Mouse (Mus musculus): ENCODE data around the gene Zranb1.
A peak's percentile ranks its signal among the peaks of the same experiment; 100 is the strongest.

The Zranb1 gene

GRCm38 (mm10) chr7:132930055-132930454 lies 887 bp upstream of the Zranb1 start:
- DNase-seq (ENCODE audit: low spot score) = no peak

- peak; percentile 35 for DNase-seq (ENCODE audit: low spot score)
Observed at GRCm38 (mm10) chr7:132931560-132932351, 814 bp downstream of the Zranb1 start.

DNA sequence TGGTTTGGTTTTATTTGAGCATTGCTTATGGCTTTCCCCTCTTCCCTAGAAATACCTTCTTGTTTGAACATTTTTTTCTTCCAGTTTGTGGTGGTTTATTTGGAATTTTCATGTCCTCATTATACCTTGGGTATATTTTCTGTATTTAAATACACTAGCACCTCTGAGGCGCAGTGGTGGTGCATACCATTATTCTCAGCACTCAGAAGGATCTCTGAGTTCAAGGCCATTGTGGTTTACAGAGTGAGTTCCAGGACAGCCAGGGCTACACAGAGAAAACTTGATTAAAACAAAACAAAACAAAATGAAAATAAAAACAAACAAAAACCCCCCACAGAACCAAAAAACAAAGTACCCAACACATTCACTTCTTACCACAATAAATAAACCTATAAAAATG lies 2.4 kb downstream of the Zranb1 start:
- DNase-seq (ENCODE audit: low spot score) = no peak

- no peak for DNase-seq (ENCODE audit: low spot score)
Observed at GRCm38 (mm10) chr7:132934743-132935142, 3.8 kb downstream of the Zranb1 start.

DNA sequence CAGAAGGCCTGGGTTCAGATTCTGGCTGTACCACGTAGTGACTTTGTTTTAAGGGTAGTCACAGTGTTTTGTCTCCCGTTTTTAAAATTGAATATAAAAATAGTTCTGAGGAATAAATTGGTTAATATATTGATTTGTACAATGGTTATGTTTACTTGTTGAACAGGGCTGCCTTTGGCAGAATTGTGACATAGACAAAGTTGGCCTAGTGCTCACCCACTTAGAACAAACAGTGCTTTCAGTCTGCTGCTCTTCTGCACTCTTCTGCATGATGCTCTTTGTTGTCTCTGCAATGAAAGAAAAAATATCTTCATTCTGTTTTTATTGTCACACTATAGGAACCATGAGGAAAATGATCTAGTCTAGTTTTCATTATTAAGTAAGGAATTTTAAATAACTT lies 8.2 kb downstream of the Zranb1 start:
- no peak for DNase-seq (ENCODE audit: low spot score)

DNA sequence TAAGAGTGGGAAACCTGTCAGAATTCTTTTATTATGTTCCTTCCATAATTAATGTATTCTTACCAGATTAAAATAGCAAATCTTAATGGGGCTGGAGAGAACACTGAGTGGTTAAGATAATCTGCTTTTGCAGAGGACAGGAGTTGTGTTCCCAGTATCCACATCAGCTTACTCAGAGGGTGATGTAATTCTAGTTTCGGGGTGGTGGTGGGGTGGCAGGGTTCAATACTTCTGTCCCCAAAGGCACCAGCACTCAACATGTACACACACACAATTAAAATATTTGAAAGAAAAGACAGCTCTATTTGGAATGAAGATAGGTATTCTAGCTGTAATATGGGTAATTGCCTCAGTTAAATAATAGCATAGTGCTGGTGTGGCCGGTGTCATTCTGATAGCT lies 9.6 kb downstream of the Zranb1 start:
- DNase-seq (ENCODE audit: low spot score) = no peak

- no peak for DNase-seq (ENCODE audit: low spot score)
Observed at GRCm38 (mm10) chr7:132949968-132950367, 19.0 kb downstream of the Zranb1 start.

DNA sequence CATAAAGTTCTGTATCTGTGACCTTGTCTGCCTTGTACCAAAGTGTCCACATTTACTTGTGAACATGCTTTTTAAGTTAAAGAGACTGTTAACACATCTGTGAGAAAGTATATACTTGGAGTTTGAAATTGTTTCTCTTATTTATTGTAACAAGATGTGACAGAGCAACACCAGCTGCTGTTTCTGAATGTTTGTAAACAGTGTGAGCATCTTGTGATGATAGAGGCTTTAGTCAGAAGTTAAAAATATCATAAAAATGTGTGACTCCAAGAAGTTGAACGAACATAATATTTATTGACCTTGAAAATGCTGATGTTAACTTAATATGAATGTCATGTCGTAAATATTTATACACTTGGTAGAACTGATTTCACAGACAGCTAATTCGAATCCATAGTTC lies 19.7 kb downstream of the Zranb1 start:
- DNase-seq (ENCODE audit: low spot score) = no peak

DNA sequence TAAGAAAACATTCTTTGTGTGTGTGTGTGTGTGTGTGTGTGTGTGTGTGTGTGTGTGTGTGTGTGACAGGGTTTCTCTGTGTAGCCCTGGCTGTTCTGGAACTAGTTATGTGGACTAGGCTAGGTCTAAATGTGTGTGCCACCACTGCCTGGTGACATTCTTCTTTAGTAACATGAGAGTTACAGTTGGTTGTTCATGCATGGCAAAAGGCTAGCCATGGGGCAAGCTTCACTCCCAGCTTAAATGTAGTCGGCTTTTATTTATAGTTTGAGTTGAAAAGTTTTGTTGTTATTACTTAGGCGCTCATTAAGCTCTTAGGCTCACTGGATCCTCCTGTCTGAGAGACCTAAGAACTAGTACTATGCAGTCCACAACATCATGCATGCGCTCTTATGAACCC lies 33.5 kb downstream of the Zranb1 start:
- no peak for DNase-seq (ENCODE audit: low spot score)

DNA sequence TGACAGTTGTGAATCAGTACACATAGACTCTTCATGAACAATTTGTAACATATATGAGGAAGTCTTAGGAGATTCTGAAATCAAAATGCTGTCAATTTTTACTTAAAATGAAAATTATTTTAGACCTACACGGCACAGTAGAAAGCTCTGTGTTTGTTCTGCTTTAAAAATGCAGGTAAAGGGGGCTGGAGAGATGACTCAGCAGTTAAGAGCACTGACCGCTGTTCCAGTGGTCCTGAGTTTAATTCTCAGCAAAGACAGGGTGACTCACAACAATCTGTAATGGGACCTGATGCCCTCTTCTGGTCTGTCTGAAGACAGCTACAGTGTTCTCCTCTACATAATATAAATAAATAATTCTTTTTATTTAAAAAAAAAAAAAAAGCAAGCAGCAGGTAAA lies 34.8 kb downstream of the Zranb1 start:
- DNase-seq (ENCODE audit: low spot score) = no peak

DNA sequence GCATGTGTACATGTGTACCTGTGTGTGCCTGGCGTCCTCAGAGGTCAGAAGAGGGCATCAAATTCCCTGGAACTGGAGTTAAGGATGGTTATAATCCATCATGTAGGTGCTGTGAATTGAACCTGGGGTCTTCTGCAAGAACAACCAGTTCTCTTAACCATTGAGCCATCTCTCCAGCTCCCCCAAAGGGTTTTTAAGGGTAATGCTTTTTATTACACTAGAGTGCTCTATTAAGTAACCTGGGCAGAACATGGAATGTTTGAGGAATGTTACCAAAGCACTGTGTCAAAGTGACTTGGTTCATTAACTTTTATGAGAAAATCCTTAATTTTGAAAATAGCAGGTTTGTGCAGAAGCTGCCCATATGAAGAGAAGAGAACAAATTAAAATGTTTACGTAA lies 41.1 kb downstream of the Zranb1 start:
- no peak for DNase-seq (ENCODE audit: low spot score)

GRCm38 (mm10) chr7:132976079-132976478 lies 45.1 kb downstream of the Zranb1 start:
- DNase-seq (ENCODE audit: low spot score) = no peak

DNA sequence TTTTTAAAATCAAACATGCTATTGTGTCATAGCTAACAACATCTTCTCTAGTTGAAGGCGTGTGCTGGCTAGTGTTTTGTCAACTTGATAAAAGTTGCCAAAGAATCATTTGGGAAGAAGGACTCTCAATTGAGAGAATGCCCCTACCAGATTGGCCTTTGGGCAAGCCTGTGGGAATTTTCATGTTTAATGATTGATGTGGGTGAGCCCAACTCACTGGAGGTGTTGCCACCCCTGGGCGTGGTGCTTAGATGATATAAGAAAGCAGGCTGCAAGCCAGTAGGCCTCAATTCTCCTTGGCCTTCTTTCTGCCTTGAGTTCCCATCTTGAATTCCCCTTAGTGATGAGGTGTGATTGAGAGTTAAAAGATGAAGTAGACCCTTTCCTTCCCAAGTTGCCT lies 47.0 kb downstream of the Zranb1 start:
- DNase-seq (ENCODE audit: low spot score) = no peak

DNA sequence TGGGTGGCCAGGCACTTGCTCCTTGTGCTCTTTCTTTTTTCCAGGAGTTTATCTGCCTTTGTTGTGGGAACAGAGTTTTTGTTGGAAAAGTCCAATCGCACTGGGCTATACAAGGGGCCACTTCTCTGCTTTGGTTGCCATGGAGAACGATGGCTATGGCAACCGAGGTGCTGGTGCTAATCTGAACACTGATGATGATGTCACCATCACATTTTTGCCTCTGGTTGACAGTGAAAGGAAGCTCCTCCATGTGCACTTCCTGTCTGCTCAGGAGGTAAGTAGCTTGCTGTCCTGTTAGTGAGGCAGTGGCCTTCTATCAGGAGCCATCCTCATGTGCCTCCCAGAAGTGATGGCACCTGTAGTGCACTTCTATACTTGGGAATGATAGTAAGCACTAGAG lies 51.7 kb downstream of the Zranb1 start:
- no peak for DNase-seq (ENCODE audit: low spot score)

- DNase-seq (ENCODE audit: low spot score) = no peak
Observed at GRCm38 (mm10) chr7:132989839-132990238, 58.9 kb downstream of the Zranb1 start.

- no peak for DNase-seq (ENCODE audit: low spot score)
Observed at GRCm38 (mm10) chr7:132991240-132991900, 60.4 kb downstream of the Zranb1 start.

- DNase-seq (ENCODE audit: low spot score) = no peak
Observed at GRCm38 (mm10) chr7:132992967-132993615, 62.1 kb downstream of the Zranb1 start.

GRCm38 (mm10) chr7:132994120-132994519 lies 63.2 kb downstream of the Zranb1 start:
- no peak for DNase-seq (ENCODE audit: low spot score)

DNA sequence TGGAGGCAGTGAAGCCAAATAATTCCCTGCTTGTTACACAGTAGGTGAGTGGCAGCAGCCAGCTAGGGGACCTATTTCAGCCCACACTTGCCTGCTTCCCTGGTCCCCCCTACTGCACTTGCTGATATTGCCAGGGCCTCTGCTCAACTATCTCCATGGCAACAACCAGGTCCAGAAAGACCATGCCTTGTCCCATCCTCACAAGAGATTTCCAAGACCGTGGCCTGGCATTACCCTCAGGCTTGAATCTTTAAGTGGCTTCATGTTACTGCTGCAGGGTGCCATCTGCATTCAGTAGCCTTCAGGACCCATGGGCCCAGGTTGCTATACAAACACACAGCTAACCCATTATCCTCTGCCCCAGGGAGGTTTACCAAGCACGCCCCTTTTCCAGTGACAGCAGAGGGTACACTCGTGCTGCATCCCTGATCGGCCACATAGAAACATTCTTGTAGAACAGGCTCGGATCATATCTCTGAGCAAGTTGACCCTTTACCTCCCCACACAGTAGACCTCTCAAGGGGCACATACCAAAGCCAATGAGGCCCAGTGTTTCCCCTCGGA lies 63.8 kb downstream of the Zranb1 start:
- no peak for DNase-seq (ENCODE audit: low spot score)

GRCm38 (mm10) chr7:132996391-132996790 lies 65.4 kb downstream of the Zranb1 start:
- no peak for DNase-seq (ENCODE audit: low spot score)

- no peak for DNase-seq (ENCODE audit: low spot score)
Observed at GRCm38 (mm10) chr7:132998639-132999038, 67.7 kb downstream of the Zranb1 start.

GRCm38 (mm10) chr7:132999061-132999460 lies 68.1 kb downstream of the Zranb1 start:
- DNase-seq (ENCODE audit: low spot score) = no peak

GRCm38 (mm10) chr7:133001388-133001787 lies 70.4 kb downstream of the Zranb1 start:
- DNase-seq (ENCODE audit: low spot score) = no peak
